Mouse (Mus musculus): ENCODE results near the gene Rgmb. TPM values are rescaled to one million over a fixed set of nuclear protein-coding genes. Genes with fewer than 3 reads are reported as not detected.
A peak's percentile ranks its signal among the peaks of the same experiment; 100 is the strongest.

Gene Rgmb
- total and polyA plus RNA-seq, 2 experiments from 2014 or later, result 7.2 to 15.7 TPM

DNA sequence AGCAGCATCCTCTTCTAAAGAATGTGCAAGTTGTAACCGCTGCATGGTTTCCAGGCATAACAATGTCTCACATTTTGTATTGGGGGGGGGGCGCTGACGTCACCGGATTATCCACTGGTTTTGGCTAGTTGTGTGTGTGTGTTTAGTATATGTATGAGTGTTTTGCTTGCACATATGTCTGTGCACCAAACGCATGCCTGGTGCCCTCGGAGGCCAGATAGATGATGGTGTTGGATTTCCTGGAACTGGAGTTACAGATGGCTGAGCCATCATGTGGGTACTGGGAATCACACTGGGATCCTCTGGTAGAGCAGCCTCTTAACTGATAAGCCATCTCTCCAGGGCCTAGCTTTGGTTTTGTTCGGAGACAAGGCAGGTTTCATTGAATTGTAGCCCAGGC, 8.5 kb downstream of the Rgmb start:
- no peak overlapping the region for H3K27ac ChIP-seq (ENCODE audit: low read depth)
- no peak overlapping the region for H3K4me3 ChIP-seq (ENCODE audit: low read depth, low read length)
- H3K36me3 ChIP-seq (replicated peaks; ENCODE audit: control insufficient read depth, insufficient read depth, low read length), result 0 out of 2 replicates have a peak, but pooled peaks cover 10% of the 10 kb centered on the region
- DNase-seq (ENCODE audit: low spot score), result no peak
- H3K4me2 ChIP-seq (ENCODE audit: low read depth, low read length), result no peak overlapping the region
- peaks cover 38% of the 10 kb centered on the region for H3K4me1 ChIP-seq (ENCODE audit: control insufficient read depth, insufficient read depth)
- H3K27me3 ChIP-seq (ENCODE audit: control insufficient read depth, insufficient read depth, low read length), result no peaks in the 10 kb centered on the region
- no peak for TF ChIP-seq CTCF (IDR thresholded peaks at IDR 0.05; ENCODE audit: low read depth)
- no peak for TF ChIP-seq EP300 (IDR thresholded peaks at IDR 0.05; ENCODE audit: low read depth)
- no peak overlapping the region for H3K9ac ChIP-seq (replicated peaks; ENCODE audit: low read depth, low read length)
- 84% methylated on average over 7 of the region's 7 CpGs for WGBS
- no peak for ATAC-seq (ENCODE audit: insufficient read depth, low read depth)
- no peaks in the 10 kb centered on the region for H3K9me3 ChIP-seq (replicated peaks; ENCODE audit: control insufficient read depth, low read length)

GRCm38 (mm10) chr17:15821706-15822105, 9.1 kb downstream of the Rgmb start:
- no peak for DNase-seq (ENCODE audit: low spot score)
- TF ChIP-seq CTCF (IDR thresholded peaks at IDR 0.05; ENCODE audit: low read depth) (no peak), EP300 (IDR thresholded peaks at IDR 0.05; ENCODE audit: low read depth) (no peak)
- peaks cover 38% of the 10 kb centered on the region for H3K4me1 ChIP-seq (ENCODE audit: control insufficient read depth, insufficient read depth)
- 81% methylated on average over 4 of the region's 4 CpGs for WGBS
- H3K9me3 ChIP-seq (replicated peaks; ENCODE audit: control insufficient read depth, low read length), result no peaks in the 10 kb centered on the region
- no peak overlapping the region for H3K4me3 ChIP-seq (ENCODE audit: low read depth, low read length)
- H3K4me2 ChIP-seq (ENCODE audit: low read depth, low read length), result no peak overlapping the region
- H3K27me3 ChIP-seq (ENCODE audit: control insufficient read depth, insufficient read depth, low read length), result no peaks in the 10 kb centered on the region
- H3K36me3 ChIP-seq (replicated peaks; ENCODE audit: control insufficient read depth, insufficient read depth, low read length), result 0 out of 2 replicates have a peak, but pooled peaks cover 11% of the 10 kb centered on the region
- no peak for ATAC-seq (ENCODE audit: insufficient read depth, low read depth)
- no peak overlapping the region for H3K9ac ChIP-seq (replicated peaks; ENCODE audit: low read depth, low read length)
- H3K27ac ChIP-seq (ENCODE audit: low read depth), result no peak overlapping the region

- WGBS, result 75% methylated on average over 10 of the region's 10 CpGs
- H3K4me2 ChIP-seq (ENCODE audit: low read depth, low read length), result 0 out of 2 replicates have a peak overlapping the region, but pooled peaks have one; percentile 9
- H3K9me3 ChIP-seq (replicated peaks; ENCODE audit: control insufficient read depth, low read length), result no peaks in the 10 kb centered on the region
- ATAC-seq (ENCODE audit: insufficient read depth, low read depth), result no peak
- H3K9ac ChIP-seq (replicated peaks; ENCODE audit: low read depth, low read length), result no peak overlapping the region
- H3K27ac ChIP-seq (ENCODE audit: low read depth), result peak overlapping the region; percentile 43
- H3K27me3 ChIP-seq (ENCODE audit: control insufficient read depth, insufficient read depth, low read length), result no peaks in the 10 kb centered on the region
- TF ChIP-seq CTCF (IDR thresholded peaks at IDR 0.05; ENCODE audit: low read depth) (no peak), EP300 (IDR thresholded peaks at IDR 0.05; ENCODE audit: low read depth) (no peak)
- DNase-seq (ENCODE audit: low spot score), result no peak
- H3K4me1 ChIP-seq (ENCODE audit: control insufficient read depth, insufficient read depth), result peaks cover 38% of the 10 kb centered on the region
- H3K4me3 ChIP-seq (ENCODE audit: low read depth, low read length), result no peak overlapping the region
- H3K36me3 ChIP-seq (replicated peaks; ENCODE audit: control insufficient read depth, insufficient read depth, low read length), result 0 out of 2 replicates have a peak, but pooled peaks cover 11% of the 10 kb centered on the region
These were observed 10.1 kb downstream of the Rgmb start for GRCm38 (mm10) chr17:15820761-15821160.

GRCm38 (mm10) chr17:15820146-15820545, 10.7 kb downstream of the Rgmb start:
- Histone ChIP-seq H3K4me2 (ENCODE audit: low read depth, low read length) (peak overlapping the region; percentile 8; the same call in 1 of the 2 replicates), H3K4me3 (ENCODE audit: low read depth, low read length) (no peak overlapping the region), H3K9ac (replicated peaks; ENCODE audit: low read depth, low read length) (no peak overlapping the region), H3K9me3 (replicated peaks; ENCODE audit: control insufficient read depth, low read length) (no peaks in the 10 kb centered on the region), H3K36me3 (replicated peaks; ENCODE audit: control insufficient read depth, insufficient read depth, low read length) (0 out of 2 replicates have a peak, but pooled peaks cover 11% of the 10 kb centered on the region), H3K27ac (ENCODE audit: low read depth) (no peak overlapping the region), H3K27me3 (ENCODE audit: control insufficient read depth, insufficient read depth, low read length) (no peaks in the 10 kb centered on the region), H3K4me1 (ENCODE audit: control insufficient read depth, insufficient read depth) (peaks cover 38% of the 10 kb centered on the region)
- TF ChIP-seq EP300 (IDR thresholded peaks at IDR 0.05; ENCODE audit: low read depth) (no peak), CTCF (IDR thresholded peaks at IDR 0.05; ENCODE audit: low read depth) (no peak)
- DNase-seq (ENCODE audit: low spot score) (no peak), ATAC-seq (ENCODE audit: insufficient read depth, low read depth) (no peak)
- WGBS, result 62% methylated on average over 6 of the region's 6 CpGs

DNA sequence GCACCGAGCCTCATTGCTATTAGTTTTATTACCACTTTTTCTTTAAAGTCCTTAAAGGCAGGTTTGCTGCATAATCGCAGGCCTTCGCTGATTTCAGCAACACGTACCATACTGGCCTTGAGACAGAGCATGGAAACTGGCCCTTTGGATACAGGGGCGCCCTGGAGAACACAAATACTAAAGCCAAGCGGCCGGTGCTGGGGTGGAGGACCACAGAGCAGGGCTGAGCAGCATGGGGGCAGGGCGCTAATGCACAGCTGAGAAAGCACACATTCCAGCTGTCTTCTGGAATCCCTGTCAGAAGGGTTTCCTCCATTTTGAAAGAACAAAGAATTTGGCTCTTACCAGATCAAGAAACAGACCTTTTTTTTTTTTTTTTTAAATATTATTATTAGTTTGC, 12.5 kb downstream of the Rgmb start:
- Histone ChIP-seq H3K4me1 (ENCODE audit: control insufficient read depth, insufficient read depth) (peaks cover 42% of the 10 kb centered on the region), H3K4me3 (ENCODE audit: low read depth, low read length) (no peak overlapping the region), H3K9me3 (replicated peaks; ENCODE audit: control insufficient read depth, low read length) (no peaks in the 10 kb centered on the region), H3K9ac (replicated peaks; ENCODE audit: low read depth, low read length) (no peak overlapping the region), H3K27ac (ENCODE audit: low read depth) (no peak overlapping the region), H3K36me3 (replicated peaks; ENCODE audit: control insufficient read depth, insufficient read depth, low read length) (0 out of 2 replicates have a peak, but pooled peaks cover 11% of the 10 kb centered on the region), H3K27me3 (ENCODE audit: control insufficient read depth, insufficient read depth, low read length) (no peaks in the 10 kb centered on the region), H3K4me2 (ENCODE audit: low read depth, low read length) (no peak overlapping the region)
- DNase-seq (ENCODE audit: low spot score) (no peak), ATAC-seq (ENCODE audit: insufficient read depth, low read depth) (0 out of 2 replicates have a peak, but pooled peaks have one; percentile 36)
- 71% methylated on average over 8 of the region's 8 CpGs for WGBS
- TF ChIP-seq CTCF (IDR thresholded peaks at IDR 0.05; ENCODE audit: low read depth), result no peak
- no peak for TF ChIP-seq EP300 (IDR thresholded peaks at IDR 0.05; ENCODE audit: low read depth)

DNA sequence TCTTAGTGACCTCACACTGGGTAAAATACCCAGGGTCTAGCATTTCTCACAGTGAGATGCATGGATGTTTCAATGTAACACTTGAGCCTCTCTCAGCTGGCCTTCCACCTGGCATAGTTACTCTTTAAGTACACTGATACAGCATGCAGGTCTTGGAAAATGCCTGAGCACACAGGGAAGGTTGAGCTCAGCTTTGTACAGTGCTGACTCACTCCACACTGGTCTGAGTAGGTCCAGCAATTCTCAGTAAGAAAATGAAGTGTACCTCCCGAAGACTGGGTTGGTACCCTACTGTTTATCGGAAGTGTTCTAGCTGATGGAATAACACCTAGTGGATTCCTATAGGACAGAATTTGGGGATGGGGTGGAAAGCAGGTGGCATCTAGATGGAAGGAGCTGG, 13.2 kb downstream of the Rgmb start:
- H3K4me3 ChIP-seq (ENCODE audit: low read depth, low read length), result no peak overlapping the region
- ATAC-seq (ENCODE audit: insufficient read depth, low read depth), result no peak
- no peak overlapping the region for H3K4me2 ChIP-seq (ENCODE audit: low read depth, low read length)
- WGBS, result 81% methylated on average over 2 of the region's 2 CpGs
- no peak overlapping the region for H3K9ac ChIP-seq (replicated peaks; ENCODE audit: low read depth, low read length)
- TF ChIP-seq EP300 (IDR thresholded peaks at IDR 0.05; ENCODE audit: low read depth), result no peak
- TF ChIP-seq CTCF (IDR thresholded peaks at IDR 0.05; ENCODE audit: low read depth), result no peak
- peaks cover 42% of the 10 kb centered on the region for H3K4me1 ChIP-seq (ENCODE audit: control insufficient read depth, insufficient read depth)
- no peaks in the 10 kb centered on the region for H3K9me3 ChIP-seq (replicated peaks; ENCODE audit: control insufficient read depth, low read length)
- H3K27ac ChIP-seq (ENCODE audit: low read depth), result no peak overlapping the region
- H3K36me3 ChIP-seq (replicated peaks; ENCODE audit: control insufficient read depth, insufficient read depth, low read length), result 0 out of 2 replicates have a peak, but pooled peaks cover 11% of the 10 kb centered on the region
- DNase-seq (ENCODE audit: low spot score), result no peak
- H3K27me3 ChIP-seq (ENCODE audit: control insufficient read depth, insufficient read depth, low read length), result no peaks in the 10 kb centered on the region

All from heart, postnatal 0 days (tissue).